Comparison of ENCODE assay signal across 9 mouse cellular contexts in genomic region chr1:131207531-131207930, GRCm38 (mm10). TPM values are rescaled to one million over a fixed set of nuclear protein-coding genes. Genes with fewer than 3 reads are reported as not detected.
DNase-seq lines count a peak whose midpoint lies in the region; ATAC-seq lines count a peak whose summit lies in the region.
"Had no signal": no experiment of that assay in that cellular context is flagged by ENCODE, and none has a peak within 500 bp of the region (broad histone marks: within the 10 kb centered on the region; RNA-seq: fewer than 3 reads in every experiment).

No protein-coding gene starts in this region.

- 0 out of 2 replicates have a peak, but pooled peaks have one; percentile 53 for ATAC-seq in forebrain, embryonic 11.5 days (replicated peaks; ENCODE audit: low FRiP score)
- peak; percentile 57 for ATAC-seq in hindbrain, embryonic 13.5 days (ENCODE audit: low FRiP score)
- 0 out of 2 replicates have a peak, but pooled peaks have one; percentile 17 for ATAC-seq in limb, embryonic 11.5 days (ENCODE audit: insufficient number of reproducible peaks, low FRiP score, low TSS enrichment, low read depth)
- ATAC-seq in stomach, embryonic 14.5 days (ENCODE audit: insufficient number of reproducible peaks, insufficient read depth, low FRiP score, low read depth), result peak; percentile 80; the same call in 1 of the 2 replicates

- H3K4me3 ChIP-seq in forebrain, embryonic 11.5 days (ENCODE audit: low read depth, low read length), result no peak overlapping the region
- no peak overlapping the region for H3K4me3 ChIP-seq in hindbrain, embryonic 13.5 days
- no peak overlapping the region for H3K4me3 ChIP-seq in limb, embryonic 11.5 days (ENCODE audit: low read depth, low read length)
- no peak overlapping the region for H3K4me3 ChIP-seq in stomach, embryonic 14.5 days (ENCODE audit: low read depth, low read length)
- H3K4me3 ChIP-seq: megakaryocyte, embryonic 14.5 days had no signal

- H3K9ac ChIP-seq in forebrain, embryonic 11.5 days (ENCODE audit: low read length), result no peak overlapping the region
- no peak overlapping the region for H3K9ac ChIP-seq in hindbrain, embryonic 13.5 days
- H3K9ac ChIP-seq in limb, embryonic 11.5 days (ENCODE audit: low read length), result no peak overlapping the region
- no peak overlapping the region for H3K9ac ChIP-seq in stomach, embryonic 14.5 days (replicated peaks; ENCODE audit: low read depth, low read length)

- H3K27ac ChIP-seq in forebrain, embryonic 11.5 days (ENCODE audit: low read depth, low read length), result no peak overlapping the region
- no peak overlapping the region for H3K27ac ChIP-seq in hindbrain, embryonic 13.5 days
- no peak overlapping the region for H3K27ac ChIP-seq in limb, embryonic 11.5 days (replicated peaks; ENCODE audit: low read depth, low read length)
- H3K27ac ChIP-seq in stomach, embryonic 14.5 days (ENCODE audit: low read length), result no peak overlapping the region

- H3K27me3 ChIP-seq in forebrain, embryonic 11.5 days (ENCODE audit: control insufficient read depth, insufficient read depth, low read length), result no peaks in the 10 kb centered on the region
- H3K27me3 ChIP-seq in hindbrain, embryonic 13.5 days, result no peaks in the 10 kb centered on the region
- no peaks in the 10 kb centered on the region for H3K27me3 ChIP-seq in limb, embryonic 11.5 days (ENCODE audit: control insufficient read depth, insufficient read depth, low read length)
- H3K27me3 ChIP-seq in stomach, embryonic 14.5 days (ENCODE audit: control insufficient read depth, insufficient read depth, low read length), result no peaks in the 10 kb centered on the region

- no peaks in the 10 kb centered on the region for H3K4me1 ChIP-seq in forebrain, embryonic 11.5 days (replicated peaks; ENCODE audit: control insufficient read depth, insufficient read depth, low read length)
- peaks cover 9% of the 10 kb centered on the region; the same call in 1 of the 2 replicates for H3K4me1 ChIP-seq in hindbrain, embryonic 13.5 days (replicated peaks)
- no peaks in the 10 kb centered on the region for H3K4me1 ChIP-seq in limb, embryonic 11.5 days (ENCODE audit: control insufficient read depth, insufficient read depth, low read length)
- H3K4me1 ChIP-seq in stomach, embryonic 14.5 days (ENCODE audit: control insufficient read depth, insufficient read depth, low read length), result 0 out of 2 replicates have a peak, but pooled peaks cover 8% of the 10 kb centered on the region

- no peak overlapping the region for H3K4me2 ChIP-seq in forebrain, embryonic 11.5 days (ENCODE audit: low read depth, low read length, severe bottlenecking)
- no peak overlapping the region for H3K4me2 ChIP-seq in hindbrain, embryonic 13.5 days
- H3K4me2 ChIP-seq in limb, embryonic 11.5 days (ENCODE audit: low read depth, severe bottlenecking), result no peak overlapping the region
- H3K4me2 ChIP-seq in stomach, embryonic 14.5 days (replicated peaks; ENCODE audit: low read depth, low read length), result no peak overlapping the region

- no peaks in the 10 kb centered on the region for H3K9me3 ChIP-seq in forebrain, embryonic 11.5 days (ENCODE audit: control insufficient read depth, low read length)
- H3K9me3 ChIP-seq in hindbrain, embryonic 13.5 days, result no peaks in the 10 kb centered on the region
- no peaks in the 10 kb centered on the region for H3K9me3 ChIP-seq in limb, embryonic 11.5 days (ENCODE audit: control insufficient read depth, low read length)
- no peaks in the 10 kb centered on the region for H3K9me3 ChIP-seq in stomach, embryonic 14.5 days (ENCODE audit: control insufficient read depth, low read depth, low read length)
- H3K9me3 ChIP-seq: megakaryocyte, embryonic 14.5 days had no signal

- WGBS in forebrain, embryonic 11.5 days, result 14% methylated on average over 5 of the region's 5 CpGs
- WGBS in hindbrain, embryonic 13.5 days, result 9% methylated on average over 5 of the region's 5 CpGs
- WGBS in limb, embryonic 11.5 days, result 7% methylated on average over 5 of the region's 5 CpGs
- WGBS in stomach, embryonic 14.5 days, result 3% methylated on average over 5 of the region's 5 CpGs

- no peaks in the 10 kb centered on the region for H3K36me3 ChIP-seq in forebrain, embryonic 11.5 days (ENCODE audit: control insufficient read depth, insufficient read depth, low read length)
- H3K36me3 ChIP-seq in hindbrain, embryonic 13.5 days, result no peaks in the 10 kb centered on the region
- no peaks in the 10 kb centered on the region for H3K36me3 ChIP-seq in limb, embryonic 11.5 days (ENCODE audit: control insufficient read depth, insufficient read depth, low read length)
- H3K36me3 ChIP-seq in stomach, embryonic 14.5 days (ENCODE audit: control insufficient read depth, insufficient read depth, low read length), result no peaks in the 10 kb centered on the region

- DNase-seq in heart, adult 18-20 months, result peak; percentile 54 to 82
- no peak for DNase-seq in heart, adult 11 months
- peak; percentile 76 to 88 for DNase-seq in adrenal gland, postnatal 36 days
- peak; percentile 74 for DNase-seq in forebrain, embryonic 11.5 days (ENCODE audit: low spot score)
- DNase-seq in limb, embryonic 11.5 days (ENCODE audit: low spot score), result peak; percentile 82
- peak; percentile 88 for DNase-seq in naive thymus-derived CD4-positive, alpha-beta T cell, adult 2 months (ENCODE audit: low read depth)

RNA-seq across cellular contexts. Expression of gene Rassf5, which starts 37.5 kb away (rescaled TPM):
- total RNA-seq in heart, adult 18-20 months (2021), result 1 to 10 TPM; 2.2 to 4.4 TPM
- total RNA-seq in adrenal gland, postnatal 36 days (2021), result 10 to 100 TPM; 13.4 to 14.1 TPM
- polyA plus RNA-seq in forebrain, embryonic 11.5 days (2014; fragmentation: Nextera tagmentation; extraction: Ambion mirVana), result 0.95 and 1.3 TPM in 2 replicates
- polyA plus RNA-seq in hindbrain, embryonic 13.5 days (2015; fragmentation: Nextera tagmentation; extraction: Ambion mirVana), result 2.6 TPM in 2 replicates
- polyA plus RNA-seq in limb, embryonic 11.5 days (2014; fragmentation: Nextera tagmentation; extraction: Ambion mirVana), result 1.2 and 1.4 TPM in 2 replicates
- 3.6 and 3.8 TPM in 2 replicates for polyA plus RNA-seq in stomach, embryonic 14.5 days (2014; fragmentation: Nextera tagmentation; extraction: Ambion mirVana)

RNA-seq across cellular contexts. Expression of gene Eif2d, which starts 54.5 kb away (rescaled TPM):
- total RNA-seq in heart, adult 18-20 months (2021), result 10 to 100 TPM; 31.4 to 34.1 TPM
- total RNA-seq in adrenal gland, postnatal 36 days (2021), result 10 to 100 TPM; 34.8 to 46.9 TPM
- polyA plus RNA-seq in forebrain, embryonic 11.5 days (2014; fragmentation: Nextera tagmentation; extraction: Ambion mirVana), result 61.8 and 68.5 TPM in 2 replicates
- polyA plus RNA-seq in hindbrain, embryonic 13.5 days (2015; fragmentation: Nextera tagmentation; extraction: Ambion mirVana), result 52.7 and 52.8 TPM in 2 replicates
- polyA plus RNA-seq in limb, embryonic 11.5 days (2014; fragmentation: Nextera tagmentation; extraction: Ambion mirVana), result 70.3 and 72.3 TPM in 2 replicates
- 67.5 and 71.9 TPM in 2 replicates for polyA plus RNA-seq in stomach, embryonic 14.5 days (2014; fragmentation: Nextera tagmentation; extraction: Ambion mirVana)

Comparison
In these comparisons a context has a peak if more than half of its experiments do, and no peak if none do; other contexts are left out.
1. ATAC-seq: peak in every context shown above with its lines; median percentile 80 in stomach, embryonic 14.5 days; 57 in hindbrain, embryonic 13.5 days; 53 in forebrain, embryonic 11.5 days; 17 in limb, embryonic 11.5 days.